Mouse (Mus musculus): ENCODE data around the gene Vmn1r4. TPM values are rescaled to one million over a fixed set of nuclear protein-coding genes. Genes with fewer than 3 reads are reported as not detected.

The Vmn1r4 gene
- total RNA-seq, 2 experiments from 2014 or later = not detected

- TF ChIP-seq CTCF (IDR thresholded peaks at IDR 0.05) = no peak
- DNase-seq = no peak
Observed at GRCm38 (mm10) chr6:56920222-56921092, 3.4 kb upstream of the Vmn1r4 start.

GRCm38 (mm10) chr6:56923331-56923725 lies 487 bp upstream of the Vmn1r4 start:
- intact Hi-C loops (cut with DNase I) = loop anchor here (5.0 to 10.0 kb wide), 2 partner anchors 211 to 781 kb away; partner anchors contain the start of genes Avl9 and Lancl2
- peak overlapping the region; percentile 95 for H3K4me3 ChIP-seq
- TF ChIP-seq CTCF (IDR thresholded peaks at IDR 0.05) = no peak
- peak overlapping the region; percentile 95 for H3K27ac ChIP-seq
- no peak for DNase-seq

More at GRCm38 (mm10) chr6:56920222-56921092, 3.4 kb upstream of the Vmn1r4 start:
- Histone ChIP-seq H3K27ac (peak overlapping the region; percentile 58), H3K4me3 (no peak overlapping the region)
- intact Hi-C loops (cut with DNase I) = loop anchor here (5.0 to 10.0 kb wide), 2 partner anchors 208 to 784 kb away; partner anchors contain the start of genes Avl9 and Lancl2

GRCm38 (mm10) chr6:56931648-56932415 lies 8.0 kb downstream of the Vmn1r4 start:
- no peak for TF ChIP-seq CTCF (IDR thresholded peaks at IDR 0.05)
- H3K4me3 ChIP-seq = no peak overlapping the region
- intact Hi-C loops (cut with DNase I) = no loop called here

GRCm38 (mm10) chr6:56932464-56932863 lies 8.6 kb downstream of the Vmn1r4 start:
- TF ChIP-seq CTCF (IDR thresholded peaks at IDR 0.05) = no peak
- intact Hi-C loops (cut with DNase I) = no loop called here
- no peak overlapping the region for H3K4me3 ChIP-seq
- DNase-seq = no peak
- no peak overlapping the region for H3K27ac ChIP-seq

More at GRCm38 (mm10) chr6:56931648-56932415, 8.0 kb downstream of the Vmn1r4 start:
- H3K27ac ChIP-seq = no peak overlapping the region
- DNase-seq = no peak

- no peak for TF ChIP-seq CTCF (IDR thresholded peaks at IDR 0.05)
- Histone ChIP-seq H3K27ac (no peak overlapping the region), H3K4me3 (no peak overlapping the region)
- no peak for DNase-seq
- intact Hi-C loops (cut with DNase I) = no loop called here
Observed at GRCm38 (mm10) chr6:56934366-56934765, 10.6 kb downstream of the Vmn1r4 start.

- no peak for DNase-seq
- Histone ChIP-seq H3K27ac (no peak overlapping the region), H3K4me3 (no peak overlapping the region)
- intact Hi-C loops (cut with DNase I) = no loop called here
- TF ChIP-seq CTCF (IDR thresholded peaks at IDR 0.05) = no peak
Observed at GRCm38 (mm10) chr6:56956436-56956835, 32.6 kb downstream of the Vmn1r4 start.

GRCm38 (mm10) chr6:56969973-56970372 lies 46.2 kb downstream of the Vmn1r4 start, which contains the start of gene Vmn1r5:
Gene Vmn1r5, plus strand, starts transcription at chr6:56970273.
- DNase-seq = no peak
- no peak within 1 kb of the TSS for H3K27ac ChIP-seq
- intact Hi-C loops (cut with DNase I) = no loop called here
- TF ChIP-seq CTCF (IDR thresholded peaks at IDR 0.05) = no peak
- H3K4me3 ChIP-seq = no peak within 1 kb of the TSS

- TF ChIP-seq CTCF (IDR thresholded peaks at IDR 0.05) = no peak
- no peak within 1 kb of the TSS for H3K27ac ChIP-seq
- no peak for DNase-seq
- intact Hi-C loops (cut with DNase I) = no loop called here
- H3K4me3 ChIP-seq = no peak within 1 kb of the TSS
Observed at GRCm38 (mm10) chr6:56996943-56997342, 73.1 kb downstream of the Vmn1r4 start, which contains the start of gene Vmn1r6. Gene Vmn1r6, plus strand, starts transcription at chr6:56997243.

Other genes with a start within 250 kb of the Vmn1r4 start
- 10 to 100 TPM; 15.5 to 17.5 TPM for gene Lsm5, start 219.3 kb upstream of the Vmn1r4 start, total RNA-seq (2021)
- gene Avl9, start 209.1 kb upstream of the Vmn1r4 start, total RNA-seq (2021) = 1 to 10 TPM; 3.8 to 4.5 TPM
- 10 to 100 TPM; 20.7 to 26.0 TPM for gene Kbtbd2, start 126.2 kb upstream of the Vmn1r4 start, total RNA-seq (2021)
- gene Fkbp9, start 92.0 kb upstream of the Vmn1r4 start, total RNA-seq (2021) = 10 to 100 TPM; 48.9 to 60.2 TPM
- 10 to 100 TPM; 45.0 to 52.5 TPM for gene Nt5c3, start 83 bp upstream of the Vmn1r4 start, total RNA-seq (2021)
- not detected for gene Vmn1r5, start 46.3 kb downstream of the Vmn1r4 start, total RNA-seq (2021)
- gene Vmn1r6, start 73.2 kb downstream of the Vmn1r4 start, total RNA-seq (2021) = not detected
- not detected for gene Vmn1r7, start 101.3 kb downstream of the Vmn1r4 start, total RNA-seq (2021)
- gene Vmn1r8, start 108.3 kb downstream of the Vmn1r4 start, total RNA-seq (2021) = not detected
- gene Vmn1r9, start 142.8 kb downstream of the Vmn1r4 start, total RNA-seq (2021) = not detected
- gene Vmn1r10, start 185.4 kb downstream of the Vmn1r4 start, total RNA-seq (2021) = not detected
- gene Vmn1r11, start 209.4 kb downstream of the Vmn1r4 start, total RNA-seq (2021) = not detected
- not detected for gene Vmn1r12, start 232.9 kb downstream of the Vmn1r4 start, total RNA-seq (2021)